Mouse (Mus musculus): ENCODE measurements around the gene Phka1. TPM values are rescaled to one million over a fixed set of nuclear protein-coding genes. Genes with fewer than 3 reads are reported as not detected.

Gene Phka1
- total and polyA plus RNA-seq, 3 experiments: 3.0 to 3.8 TPM; not detected in 1

GRCm38 (mm10) chrX:102666641-102667040 is 22.6 kb upstream of the Phka1 start:
- H3K4me3 ChIP-seq (ENCODE audit: control insufficient read depth in 1 of 2, insufficient read depth in 1 of 2, low read depth in 2 of 2, low read length in 2 of 2): no peak overlapping the region
- TF ChIP-seq TBP (IDR thresholded peaks at IDR 0.05; ENCODE audit: low read depth, low read length) (no peak), UBTF (IDR thresholded peaks at IDR 0.05; ENCODE audit: borderline replicate concordance, insufficient read depth, low read depth, low read length) (no peak), KAT2A (conservative IDR thresholded peaks at IDR 0.05; ENCODE audit: low read depth, low read length) (no peak), MAZ (IDR thresholded peaks at IDR 0.05; ENCODE audit: low read depth, low read length) (no peak), NELFE (IDR thresholded peaks at IDR 0.05; ENCODE audit: low read depth, low read length) (no peak), ETS1 (IDR thresholded peaks at IDR 0.05; ENCODE audit: low read depth, low read length) (no peak), POLR2AphosphoS5 (IDR thresholded peaks at IDR 0.05; ENCODE audit: borderline replicate concordance, low read depth, low read length) (no peak), POLR2AphosphoS2 (IDR thresholded peaks at IDR 0.05; ENCODE audit: low read length) (no peak), ZKSCAN1 (IDR thresholded peaks at IDR 0.05; ENCODE audit: low read depth, low read length) (no peak), ZC3H11A (IDR thresholded peaks at IDR 0.05; ENCODE audit: low read depth, low read length) (no peak), POLR2A (IDR thresholded peaks at IDR 0.05; ENCODE audit: control insufficient read depth in 1 of 2, insufficient read depth in 1 of 2, low read depth in 1 of 2, low read length in 2 of 2, poor library complexity in 1 of 2) (no peak), USF1 (IDR thresholded peaks at IDR 0.05; ENCODE audit: low read depth, low read length) (no peak), E2F4 (IDR thresholded peaks at IDR 0.05; ENCODE audit: borderline replicate concordance, low read depth, low read length) (no peak)
- H3K4me1 ChIP-seq (ENCODE audit: control insufficient read depth in 1 of 2, insufficient read depth in 2 of 2, low read length in 2 of 2): no peaks in the 10 kb centered on the region
- H3K27ac ChIP-seq (ENCODE audit: control insufficient read depth, low read depth, low read length): no peak overlapping the region
- no peak for DNase-seq (ENCODE audit: low read depth, low spot score)
- no peaks in the 10 kb centered on the region for H3K9me3 ChIP-seq (replicated peaks; ENCODE audit: insufficient read depth, low read length)
- no peaks in the 10 kb centered on the region for H3K36me3 ChIP-seq (ENCODE audit: control insufficient read depth in 1 of 2, insufficient read depth in 2 of 2, low read length in 2 of 2)
- H3K79me2 ChIP-seq (ENCODE audit: control insufficient read depth, insufficient read depth, low read length, poor library complexity): no peaks in the 10 kb centered on the region
- no peaks in the 10 kb centered on the region for H3K27me3 ChIP-seq (ENCODE audit: control insufficient read depth in 1 of 2, insufficient read depth in 2 of 2, low read length in 2 of 2)
- H3K9ac ChIP-seq (ENCODE audit: control insufficient read depth, low read depth, low read length, poor library complexity, severe bottlenecking): no peak overlapping the region

- TF ChIP-seq ZC3H11A (IDR thresholded peaks at IDR 0.05; ENCODE audit: low read depth, low read length) (peak; percentile 47), RAD21 (IDR thresholded peaks at IDR 0.05; ENCODE audit: low read depth, low read length) (peak; percentile 61), MYB (IDR thresholded peaks at IDR 0.05; ENCODE audit: low read depth, low read length) (no peak), SMC3 (IDR thresholded peaks at IDR 0.05; ENCODE audit: low read depth, low read length) (peak; percentile 72), CTCF (IDR thresholded peaks at IDR 0.05 in 2 of 3, conservative IDR thresholded peaks at IDR 0.05 in 1 of 3; ENCODE audit: control insufficient read depth in 1 of 3, insufficient read depth in 1 of 3, low read depth in 2 of 3, low read length in 3 of 3, poor library complexity in 1 of 3, severe bottlenecking in 1 of 3) (peak in 2 of 3 experiments; percentile 28 to 67; a peak in 4 of 6 replicates)
- Histone ChIP-seq H3K27ac (ENCODE audit: control insufficient read depth, low read depth, low read length) (no peak overlapping the region), H3K36me3 (ENCODE audit: control insufficient read depth in 1 of 2, insufficient read depth in 2 of 2, low read length in 2 of 2) (no peaks in the 10 kb centered on the region), H3K4me3 (ENCODE audit: control insufficient read depth in 1 of 2, insufficient read depth in 1 of 2, low read depth in 2 of 2, low read length in 2 of 2) (no peak overlapping the region), H3K27me3 (ENCODE audit: control insufficient read depth in 1 of 2, insufficient read depth in 2 of 2, low read length in 2 of 2) (no peaks in the 10 kb centered on the region), H3K9me3 (replicated peaks; ENCODE audit: insufficient read depth, low read length) (no peaks in the 10 kb centered on the region), H3K79me2 (ENCODE audit: control insufficient read depth, insufficient read depth, low read length, poor library complexity) (no peaks in the 10 kb centered on the region), H3K4me1 (ENCODE audit: control insufficient read depth in 1 of 2, insufficient read depth in 2 of 2, low read length in 2 of 2) (no peaks in the 10 kb centered on the region), H3K9ac (ENCODE audit: control insufficient read depth, low read depth, low read length, poor library complexity, severe bottlenecking) (no peak overlapping the region)
- peak; percentile 42 for DNase-seq (ENCODE audit: low read depth, low spot score)
These were observed 16.7 kb upstream of the Phka1 start for GRCm38 (mm10) chrX:102660712-102661111.
